12 mouse cellular contexts compared by ENCODE assay signal in genomic region chr3:100242230-100242629, GRCm38 (mm10).
"Had no signal": no experiment of that assay in that cellular context is flagged by ENCODE, and none has a peak within 500 bp of the region (broad histone marks: within the 10 kb centered on the region; RNA-seq: fewer than 3 reads in every experiment).

No protein-coding gene starts in this region.

- H3K4me3 ChIP-seq: limb, embryonic 15.5 days; liver, embryonic 12.5 days; lung, embryonic 15.5 days; midbrain, embryonic 12.5 days; neural tube, embryonic 13.5 days had no signal

- DNase-seq: layer of hippocampus, adult 9-11 months; layer of hippocampus, postnatal 36 days; retina, postnatal 1 day; right cerebral cortex, postnatal 4 days; spleen, adult 18-20 months; thymus, postnatal 36 days had no signal

- H3K9ac ChIP-seq: limb, embryonic 15.5 days; liver, embryonic 12.5 days; lung, embryonic 15.5 days; midbrain, embryonic 12.5 days; neural tube, embryonic 13.5 days had no signal

- H3K27ac ChIP-seq: hindbrain, postnatal 0 days; limb, embryonic 15.5 days; liver, embryonic 12.5 days; lung, embryonic 15.5 days; midbrain, embryonic 12.5 days; neural tube, embryonic 13.5 days had no signal

- H3K27me3 ChIP-seq: limb, embryonic 15.5 days; liver, embryonic 12.5 days; lung, embryonic 15.5 days; midbrain, embryonic 12.5 days; neural tube, embryonic 13.5 days had no signal

- H3K36me3 ChIP-seq: limb, embryonic 15.5 days; liver, embryonic 12.5 days; lung, embryonic 15.5 days; midbrain, embryonic 12.5 days; neural tube, embryonic 13.5 days had no signal

- H3K4me1 ChIP-seq: limb, embryonic 15.5 days; liver, embryonic 12.5 days; lung, embryonic 15.5 days; midbrain, embryonic 12.5 days; neural tube, embryonic 13.5 days had no signal
